Mouse (Mus musculus) ES-Bruce4 (cell line): Measurements from ENCODE around the gene Atp8b5. TPM values are rescaled to one million over a fixed set of nuclear protein-coding genes. Genes with fewer than 3 reads are reported as not detected.

Experiments used
- H3K27ac ChIP-seq: 2 replicates; pipeline ENCODE4 v1.5.1; 2012; ENCODE audit warnings: low read length, inconsistent platforms; ENCODE audit not compliant: insufficient read depth
- H3K27me3 ChIP-seq: 2 replicates; pipeline ENCODE4 v1.6.1; 2012; ENCODE audit warnings: mild to moderate bottlenecking, low read length, inconsistent platforms; ENCODE audit not compliant: control insufficient read depth, poor library complexity, insufficient read depth, severe bottlenecking
- H3K36me3 ChIP-seq: 2 replicates; pipeline ENCODE4 v1.6.1; 2012; ENCODE audit warnings: inconsistent platforms, mild to moderate bottlenecking, low read length, moderate library complexity; ENCODE audit not compliant: control insufficient read depth, poor library complexity, insufficient read depth, severe bottlenecking
- H3K4me1 ChIP-seq: one replicate; pipeline ENCODE4 v1.8.1; 2011; ENCODE audit warnings: low read length; ENCODE audit not compliant: control insufficient read depth, insufficient read depth
- H3K4me3 ChIP-seq: 2 replicates; pipeline ENCODE4 v1.5.1; 2011; ENCODE audit warnings: low read depth, mild to moderate bottlenecking, low read length
- H3K9ac ChIP-seq: 2 replicates; pipeline ENCODE4 v1.6.1; 2012; ENCODE audit warnings: low read depth, mild to moderate bottlenecking, inconsistent platforms; ENCODE audit not compliant: poor library complexity, severe bottlenecking
- H3K9me3 ChIP-seq: replicated peaks from 2 replicates; pipeline ENCODE4 v1.6.1; 2012; ENCODE audit warnings: mild to moderate bottlenecking, low read length, inconsistent platforms; ENCODE audit not compliant: control insufficient read depth, poor library complexity, insufficient read depth, severe bottlenecking
- CTCF ChIP-seq: IDR thresholded peaks from one replicate; pipeline ENCODE4 v1.8.1; 2011; ENCODE audit warnings: low read depth, low read length
- EP300 ChIP-seq: IDR thresholded peaks from 2 replicates; pipeline ENCODE4 v1.6.1; 2011; ENCODE audit warnings: low read depth, low read length; ENCODE audit not compliant: insufficient read depth
- POLR2A ChIP-seq: IDR thresholded peaks from one replicate; pipeline ENCODE4 v1.8.1; 2011; ENCODE audit warnings: low read length; ENCODE audit not compliant: insufficient read depth
- polyA plus RNA-seq: library from polyadenylated mRNA; stranded (reverse); fragments of >200 nt; gene quantifications from 2 replicates; pipeline ENCODE4 v1.2.4, GENCODE M21; 2011; ENCODE audit warnings: low read depth; ENCODE audit not compliant: missing spikeins, insufficient read depth, insufficient read length

Gene Atp8b5
- polyA plus RNA-seq, 1 experiment, result 0.21 TPM

- H3K4me3 ChIP-seq, result peak overlapping the region; percentile 10; the same call in 1 of the 2 replicates
- H3K36me3 ChIP-seq, result no peaks in the 10 kb centered on the region
- H3K9me3 ChIP-seq, result no peaks in the 10 kb centered on the region
- TF ChIP-seq POLR2A, result no peak
- no peak for TF ChIP-seq EP300
- no peak for TF ChIP-seq CTCF
- H3K27ac ChIP-seq, result no peak overlapping the region
- peaks cover 12% of the 10 kb centered on the region for H3K4me1 ChIP-seq
- H3K27me3 ChIP-seq, result no peaks in the 10 kb centered on the region
- H3K9ac ChIP-seq, result 0 out of 2 replicates have a peak overlapping the region, but pooled peaks have one; percentile 12
These were observed 134.5 kb downstream of the Atp8b5 start for GRCm38 (mm10) chr4:43401486-43401885.

GRCm38 (mm10) chr4:43402212-43402611 is 135.3 kb downstream of the Atp8b5 start:
- H3K9ac ChIP-seq, result no peak overlapping the region
- H3K36me3 ChIP-seq, result no peaks in the 10 kb centered on the region
- no peak overlapping the region for H3K4me3 ChIP-seq
- H3K27me3 ChIP-seq, result no peaks in the 10 kb centered on the region
- TF ChIP-seq POLR2A, result no peak
- TF ChIP-seq EP300, result peak; percentile 90
- H3K27ac ChIP-seq, result peak overlapping the region; percentile 48; the same call in 1 of the 2 replicates
- H3K4me1 ChIP-seq, result peaks cover 12% of the 10 kb centered on the region
- H3K9me3 ChIP-seq, result no peaks in the 10 kb centered on the region

- H3K4me1 ChIP-seq, result peaks cover 9% of the 10 kb centered on the region
- H3K27me3 ChIP-seq, result no peaks in the 10 kb centered on the region
- no peaks in the 10 kb centered on the region for H3K9me3 ChIP-seq
- TF ChIP-seq CTCF (no peak), POLR2A (no peak), EP300 (0 out of 2 replicates have a peak, but pooled peaks have one; percentile 35)
- no peaks in the 10 kb centered on the region for H3K36me3 ChIP-seq
- H3K9ac ChIP-seq, result no peak overlapping the region
- peak overlapping the region; percentile 40 for H3K27ac ChIP-seq
- H3K4me3 ChIP-seq, result 0 out of 2 replicates have a peak overlapping the region, but pooled peaks have one; percentile 1
These were observed 137.7 kb downstream of the Atp8b5 start for GRCm38 (mm10) chr4:43404697-43405096.

- peaks cover 4% of the 10 kb centered on the region for H3K4me1 ChIP-seq
- H3K27me3 ChIP-seq, result no peaks in the 10 kb centered on the region
- H3K36me3 ChIP-seq, result no peaks in the 10 kb centered on the region
- TF ChIP-seq POLR2A, result no peak
- peak; percentile 62; the same call in 1 of the 2 replicates for TF ChIP-seq EP300
- TF ChIP-seq CTCF, result peak; percentile 42
- H3K4me3 ChIP-seq, result peak overlapping the region; percentile 29
- H3K27ac ChIP-seq, result peak overlapping the region; percentile 40
- 0 out of 2 replicates have a peak overlapping the region, but pooled peaks have one; percentile 15 for H3K9ac ChIP-seq
- no peaks in the 10 kb centered on the region for H3K9me3 ChIP-seq
These were observed 139.4 kb downstream of the Atp8b5 start for GRCm38 (mm10) chr4:43406162-43406971.

- Histone ChIP-seq H3K27ac (peak overlapping the region; percentile 53), H3K9me3 (no peaks in the 10 kb centered on the region), H3K4me1 (peaks cover 4% of the 10 kb centered on the region), H3K36me3 (no peaks in the 10 kb centered on the region), H3K27me3 (no peaks in the 10 kb centered on the region), H3K4me3 (no peak overlapping the region), H3K9ac (no peak overlapping the region)
- TF ChIP-seq CTCF, result no peak
- TF ChIP-seq EP300, result no peak
- no peak for TF ChIP-seq POLR2A
These were observed 140.3 kb downstream of the Atp8b5 start for GRCm38 (mm10) chr4:43407071-43407920.

- no peaks in the 10 kb centered on the region for H3K9me3 ChIP-seq
- TF ChIP-seq POLR2A, result no peak
- no peak for TF ChIP-seq CTCF
- TF ChIP-seq EP300, result no peak
- H3K4me1 ChIP-seq, result no peaks in the 10 kb centered on the region
- H3K27me3 ChIP-seq, result no peaks in the 10 kb centered on the region
- no peak overlapping the region for H3K4me3 ChIP-seq
- H3K27ac ChIP-seq, result no peak overlapping the region
- H3K36me3 ChIP-seq, result no peaks in the 10 kb centered on the region
- no peak overlapping the region for H3K9ac ChIP-seq
These were observed 147.8 kb downstream of the Atp8b5 start for GRCm38 (mm10) chr4:43414761-43415160.
